Mouse (Mus musculus) right cerebral cortex, postnatal 10 days (tissue): Measurements from ENCODE around the gene Midn.
A peak's percentile ranks its signal among the peaks of the same experiment; 100 is the strongest.

ENCODE experiments used
- DNase-seq, 2 experiments: peaks; one replicate each; pipeline ENCODE4 v3.0.0; 2021; ENCODE audit warnings: low spot score in 2 of 2

Midn gene

GRCm38 (mm10) chr10:80189999-80190398, 41.9 kb downstream of the Midn start:
- DNase-seq: no peak

- peak; percentile 79 to 82 for DNase-seq
Measured at GRCm38 (mm10) chr10:80190491-80191051, 42.5 kb downstream of the Midn start.

- DNase-seq: no peak
Measured at GRCm38 (mm10) chr10:80193976-80194375, 45.9 kb downstream of the Midn start.

- no peak for DNase-seq
Measured at GRCm38 (mm10) chr10:80194441-80194840, 46.4 kb downstream of the Midn start.

- no peak for DNase-seq
Measured at GRCm38 (mm10) chr10:80196167-80196566, 48.1 kb downstream of the Midn start.

- no peak for DNase-seq
Measured at GRCm38 (mm10) chr10:80196778-80197581, 48.9 kb downstream of the Midn start.

GRCm38 (mm10) chr10:80199440-80200008, 51.5 kb downstream of the Midn start:
- peak; percentile 81 for DNase-seq

- no peak for DNase-seq
Measured at GRCm38 (mm10) chr10:80200485-80200884, 52.4 kb downstream of the Midn start.

GRCm38 (mm10) chr10:80204055-80204454, 56.0 kb downstream of the Midn start:
- no peak for DNase-seq

GRCm38 (mm10) chr10:80207201-80207600, 59.1 kb downstream of the Midn start:
- no peak for DNase-seq

- no peak for DNase-seq
Measured at GRCm38 (mm10) chr10:80207676-80208075, 59.6 kb downstream of the Midn start.
